Mouse (Mus musculus) midbrain, embryonic 13.5 days (tissue): ENCODE results near the gene Tspan13. TPM values are rescaled to one million over a fixed set of nuclear protein-coding genes. Genes with fewer than 3 reads are reported as not detected.

Experiments used
- polyA plus RNA-seq: library from polyadenylated mRNA; unstranded; fragments of >200 nt; fragmentation: Nextera tagmentation; extraction: Ambion mirVana; gene quantifications from 2 replicates; pipeline ENCODE4 v1.2.1, GENCODE M21; 2015

The Tspan13 gene
- polyA plus RNA-seq, 1 experiment from 2014 or later, result 361 TPM

Other genes with a start within 250 kb of the Tspan13 start
- not detected in 2 replicates for gene Agr3, start 116.9 kb downstream of the Tspan13 start, polyA plus RNA-seq
- gene Agr2, start 49.6 kb downstream of the Tspan13 start, polyA plus RNA-seq, result 0.98 and 1.3 TPM in 2 replicates
- gene Ankmy2, start 114.6 kb upstream of the Tspan13 start, polyA plus RNA-seq, result 51.1 and 56.8 TPM in 2 replicates
- 388 and 407 TPM in 2 replicates for gene Bzw2, start 115.6 kb upstream of the Tspan13 start, polyA plus RNA-seq
- not detected in 2 replicates for gene Lrrc72, start 210.9 kb upstream of the Tspan13 start, polyA plus RNA-seq